In the genomic region with DNA sequence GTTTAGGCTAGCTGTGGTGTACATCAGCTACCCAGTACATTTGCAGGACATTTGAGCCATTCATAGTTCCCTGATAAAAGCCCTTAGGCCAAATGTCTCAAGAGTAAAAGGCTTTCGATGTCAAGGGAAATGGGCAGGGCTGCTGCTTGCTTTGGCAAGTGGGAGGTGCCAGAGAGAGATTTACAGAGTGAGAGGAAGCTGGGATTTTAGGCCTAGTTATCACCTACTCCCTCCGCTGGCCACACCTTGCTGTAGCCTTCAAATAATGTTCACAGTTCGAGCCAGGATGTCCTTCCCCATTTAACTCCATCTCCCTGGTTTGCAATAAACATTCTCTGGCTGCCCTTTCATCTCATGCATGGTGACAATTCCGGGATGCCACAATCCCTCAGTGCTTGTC, we compare ENCODE assay signal across 11 mouse cellular contexts.
DNase-seq lines count a peak whose midpoint lies in the region; ATAC-seq and TF ChIP-seq lines count a peak whose summit lies in the region.
"Had no signal": no experiment of that assay in that cellular context is flagged by ENCODE, and none has a peak within 500 bp of the region (broad histone marks: within the 10 kb centered on the region; RNA-seq: fewer than 3 reads in every experiment).

No protein-coding gene starts in this region.

- 0 out of 2 replicates have a peak overlapping the region, but pooled peaks have one; percentile 16 for H3K27ac ChIP-seq in heart, embryonic 10.5 days
- no peak overlapping the region for H3K27ac ChIP-seq in kidney, embryonic 16.5 days (ENCODE audit: low read length)
- H3K27ac ChIP-seq in midbrain, postnatal 0 days (ENCODE audit: low read depth, low read length), result no peak overlapping the region
- H3K27ac ChIP-seq in midbrain, embryonic 16.5 days (ENCODE audit: low read length), result no peak overlapping the region

- no peaks in the 10 kb centered on the region for H3K36me3 ChIP-seq in heart, embryonic 10.5 days
- no peaks in the 10 kb centered on the region for H3K36me3 ChIP-seq in kidney, embryonic 16.5 days (ENCODE audit: insufficient read depth, low read length)
- no peaks in the 10 kb centered on the region for H3K36me3 ChIP-seq in midbrain, postnatal 0 days (ENCODE audit: insufficient read depth, low read length)
- no peaks in the 10 kb centered on the region for H3K36me3 ChIP-seq in midbrain, embryonic 16.5 days (ENCODE audit: control insufficient read depth, insufficient read depth, low read length)

- 21% methylated on average over 4 of the region's 4 CpGs for WGBS in heart, embryonic 10.5 days
- 25% methylated on average over 4 of the region's 4 CpGs for WGBS in kidney, embryonic 16.5 days
- WGBS in midbrain, postnatal 0 days, result 43% methylated on average over 4 of the region's 4 CpGs
- whole genome bisulfite sequencing in midbrain, embryonic 16.5 days, result 50% methylated on average over 4 of the region's 4 CpGs

- H3K9me3 ChIP-seq in heart, embryonic 10.5 days, result no peaks in the 10 kb centered on the region
- no peaks in the 10 kb centered on the region for H3K9me3 ChIP-seq in kidney, embryonic 16.5 days (ENCODE audit: low read length)
- no peaks in the 10 kb centered on the region for H3K9me3 ChIP-seq in midbrain, postnatal 0 days (ENCODE audit: low read length)
- H3K9me3 ChIP-seq in midbrain, embryonic 16.5 days (replicated peaks; ENCODE audit: control insufficient read depth, low read length, poor library complexity, severe bottlenecking), result no peaks in the 10 kb centered on the region

- no peak overlapping the region for H3K4me2 ChIP-seq in kidney, embryonic 16.5 days (replicated peaks; ENCODE audit: low read depth, low read length)
- H3K4me2 ChIP-seq in midbrain, postnatal 0 days (ENCODE audit: low read depth, low read length, poor library complexity, severe bottlenecking), result no peak overlapping the region
- H3K4me2 ChIP-seq in midbrain, embryonic 16.5 days (ENCODE audit: low read length), result no peak overlapping the region
- H3K4me2 ChIP-seq: liver, embryonic 11.5 days had no signal

- DNase-seq in heart, embryonic 10.5 days (ENCODE audit: low spot score), result no peak
- DNase-seq in heart, postnatal 14 days, result no peak
- no peak for DNase-seq in kidney, adult 8-10 months
- DNase-seq in midbrain, postnatal 0 days (ENCODE audit: low spot score), result no peak
- peak; percentile 29 for DNase-seq in mesoderm, embryonic 11.5 days (ENCODE audit: low read depth, low spot score)
- no peak for DNase-seq in liver
- DNase-seq: forebrain, postnatal 0 days had no signal

- no peak overlapping the region for H3K9ac ChIP-seq in kidney, embryonic 16.5 days (replicated peaks; ENCODE audit: low read length)
- no peak overlapping the region for H3K9ac ChIP-seq in midbrain, postnatal 0 days (replicated peaks; ENCODE audit: low read length, poor library complexity, severe bottlenecking)
- H3K9ac ChIP-seq in midbrain, embryonic 16.5 days (ENCODE audit: low read depth, low read length), result no peak overlapping the region
- H3K9ac ChIP-seq: forebrain, postnatal 0 days had no signal

- H3K27me3 ChIP-seq in heart, embryonic 10.5 days (ENCODE audit: insufficient read depth, poor library complexity, severe bottlenecking), result no peaks in the 10 kb centered on the region
- H3K27me3 ChIP-seq in kidney, embryonic 16.5 days (ENCODE audit: insufficient read depth, low read length), result no peaks in the 10 kb centered on the region
- H3K27me3 ChIP-seq in midbrain, postnatal 0 days (ENCODE audit: insufficient read depth, low read length), result no peaks in the 10 kb centered on the region
- H3K27me3 ChIP-seq in midbrain, embryonic 16.5 days (ENCODE audit: control insufficient read depth, insufficient read depth, low read depth, low read length), result no peaks in the 10 kb centered on the region

- TF ChIP-seq CTCF in midbrain, postnatal 0 days (IDR thresholded peaks at IDR 0.05), result peak; percentile 44

- intact Hi-C loops in heart, postnatal 14 days (cut with DNase I), result loop anchor here (5.0 kb wide), 1 partner anchor 152 kb away; no protein-coding TSS in a partner anchor

- peak; percentile 33; the same call in 1 of the 2 replicates for ATAC-seq in kidney, embryonic 16.5 days (ENCODE audit: low FRiP score, low TSS enrichment)
- ATAC-seq in midbrain, postnatal 0 days (ENCODE audit: low FRiP score), result no peak
- ATAC-seq in midbrain, embryonic 16.5 days, result no peak
- ATAC-seq: forebrain, postnatal 0 days had no signal

- H3K4me3 ChIP-seq in heart, embryonic 10.5 days, result no peak overlapping the region
- H3K4me3 ChIP-seq in kidney, embryonic 16.5 days (ENCODE audit: low read length), result no peak overlapping the region
- no peak overlapping the region for H3K4me3 ChIP-seq in midbrain, postnatal 0 days (ENCODE audit: low read depth, low read length)
- no peak overlapping the region for H3K4me3 ChIP-seq in midbrain, embryonic 16.5 days (ENCODE audit: low read depth, low read length)
- H3K4me3 ChIP-seq: erythroblast, embryonic 14.5 days had no signal

- peaks cover 13% of the 10 kb centered on the region for H3K4me1 ChIP-seq in heart, embryonic 10.5 days
- 0 out of 2 replicates have a peak, but pooled peaks cover 4% of the 10 kb centered on the region for H3K4me1 ChIP-seq in kidney, embryonic 16.5 days (ENCODE audit: insufficient read depth, low read length)
- peaks cover 5% of the 10 kb centered on the region; the same call in 1 of the 2 replicates for H3K4me1 ChIP-seq in midbrain, postnatal 0 days (ENCODE audit: insufficient read depth, low read length)
- H3K4me1 ChIP-seq in midbrain, embryonic 16.5 days (ENCODE audit: control insufficient read depth, insufficient read depth, low read length), result peaks cover 13% of the 10 kb centered on the region; the same call in 1 of the 2 replicates
